Mouse (Mus musculus) small intestine, adult 2 months (tissue): ENCODE results near the gene Usp38.

Source experiments
- CTCF ChIP-seq: fragments of 200-500 bp; IDR thresholded peaks from 2 replicates; pipeline ENCODE4 v1.5.1; 2012; ENCODE audit warnings: low read depth, mild to moderate bottlenecking, control low read depth, inconsistent platforms, low read length, moderate library complexity, mixed read lengths; ENCODE audit not compliant: insufficient replicate concordance, insufficient read length; ENCODE audit errors: extremely low read depth
- POLR2A ChIP-seq: fragments of 200-500 bp; IDR thresholded peaks from 2 replicates; pipeline ENCODE4 v1.6.1; 2012; ENCODE audit warnings: low read depth, mild to moderate bottlenecking, control low read depth, inconsistent platforms, low read length, moderate library complexity

GRCm38 (mm10) chr8:81044201-81044600 lies 29.5 kb upstream of the Usp38 start:
- TF ChIP-seq CTCF (no peak), POLR2A (no peak)
